Mouse (Mus musculus): ENCODE measurements around the gene Tbc1d10c.

DNA sequence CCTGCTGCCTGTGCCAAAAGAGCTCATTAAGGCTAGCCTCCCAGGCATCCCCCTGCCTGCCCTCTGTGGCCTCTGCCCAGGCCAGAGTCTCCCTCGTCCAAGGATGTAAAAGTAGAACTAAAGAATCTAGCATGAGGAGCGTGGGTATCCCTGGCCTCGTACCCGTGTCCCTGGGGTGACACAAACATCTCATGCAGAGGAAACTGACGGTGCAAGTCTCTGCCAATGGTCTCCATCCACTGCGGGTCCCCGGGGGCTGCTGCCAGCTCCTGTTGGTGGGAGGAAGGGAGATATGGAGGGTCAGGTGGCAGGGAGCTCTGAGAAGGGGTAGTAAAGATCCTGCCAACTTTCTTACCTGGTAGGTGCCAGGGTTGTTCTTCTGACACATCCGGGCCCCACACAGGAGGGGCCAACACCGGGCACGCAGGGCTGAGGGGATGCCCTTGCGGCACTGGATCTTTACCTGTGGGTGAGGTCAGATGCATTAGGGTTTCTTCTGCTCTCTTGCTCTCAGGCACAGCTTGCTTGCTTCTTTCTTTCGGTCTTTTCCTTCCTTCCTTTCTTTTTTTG, 1.9 kb downstream of the Tbc1d10c start:
- TF ChIP-seq CTCF (IDR thresholded peaks at IDR 0.05; ENCODE audit: low read depth, low read length) (no peak), GATA1 (IDR thresholded peaks at IDR 0.05; ENCODE audit: borderline replicate concordance, low read length) (no peak), TAL1 (conservative IDR thresholded peaks at IDR 0.05; ENCODE audit: low read depth, low read length) (no peak), POLR2AphosphoS5 (IDR thresholded peaks at IDR 0.05; ENCODE audit: insufficient replicate concordance, low read depth, low read length) (no peak), GATA2 (IDR thresholded peaks at IDR 0.05; ENCODE audit: borderline replicate concordance, low read depth, low read length) (no peak)

Measured in G1E (cell line).